In genomic region chr15:11552110-11552509, GRCm38 (mm10) we compare ENCODE assay signal across 23 mouse cellular contexts.
"Had no signal": no experiment of that assay in that cellular context is flagged by ENCODE, and none has a peak within 500 bp of the region (broad histone marks: within the 10 kb centered on the region; RNA-seq: fewer than 3 reads in every experiment).

No protein-coding gene starts in this region.

- H3K27me3 ChIP-seq: heart, embryonic 12.5 days; hindbrain, embryonic 12.5 days; intestine, embryonic 15.5 days; limb, embryonic 13.5 days; limb, embryonic 15.5 days; liver, embryonic 12.5 days had no signal

- H3K27ac ChIP-seq: heart, embryonic 10.5 days; hindbrain, embryonic 10.5 days; hindbrain, embryonic 12.5 days; hindbrain, embryonic 14.5 days; intestine, embryonic 15.5 days; layer of hippocampus, adult 2 months; left cerebral cortex, adult 2 months; limb, embryonic 13.5 days; limb, embryonic 15.5 days; liver, embryonic 12.5 days had no signal

- H3K9ac ChIP-seq: heart, embryonic 12.5 days; hindbrain, embryonic 12.5 days; hindbrain, embryonic 14.5 days; intestine, embryonic 15.5 days; limb, embryonic 13.5 days; limb, embryonic 15.5 days; liver, embryonic 12.5 days had no signal

- H3K4me1 ChIP-seq: heart, embryonic 10.5 days; heart, embryonic 12.5 days; hindbrain, embryonic 10.5 days; hindbrain, embryonic 12.5 days; intestine, embryonic 15.5 days; limb, embryonic 13.5 days; limb, embryonic 15.5 days; liver, embryonic 12.5 days had no signal

- H3K4me2 ChIP-seq: heart, embryonic 12.5 days; hindbrain, embryonic 12.5 days; hindbrain, embryonic 14.5 days; intestine, embryonic 15.5 days; limb, embryonic 13.5 days; limb, embryonic 15.5 days; liver, embryonic 12.5 days had no signal

- H3K4me3 ChIP-seq: heart, embryonic 10.5 days; heart, embryonic 12.5 days; hindbrain, embryonic 10.5 days; hindbrain, embryonic 12.5 days; intestine, embryonic 15.5 days; layer of hippocampus, adult 2 months; left cerebral cortex, adult 2 months; limb, embryonic 13.5 days; limb, embryonic 15.5 days; liver, embryonic 12.5 days had no signal

- DNase-seq: gastrocnemius, postnatal 14 days; gastrocnemius, postnatal 36 days; heart, adult 18-20 months; heart, postnatal 10 days; heart, postnatal 4 days; kidney, adult 18-20 months; kidney, adult 8-10 months; kidney, postnatal 4 days; left cerebral cortex, postnatal 4 days had no signal

- H3K36me3 ChIP-seq: heart, embryonic 10.5 days; heart, embryonic 12.5 days; hindbrain, embryonic 10.5 days; hindbrain, embryonic 12.5 days; intestine, embryonic 15.5 days; limb, embryonic 13.5 days; limb, embryonic 15.5 days; liver, embryonic 12.5 days had no signal

- H3K9me3 ChIP-seq: heart, embryonic 10.5 days; hindbrain, embryonic 10.5 days; hindbrain, embryonic 12.5 days; intestine, embryonic 15.5 days; limb, embryonic 15.5 days; liver, embryonic 12.5 days had no signal

- ATAC-seq: hindbrain, embryonic 16.5 days; inflammation-experienced regulatory T-cells, adult 6 months; intestine, embryonic 15.5 days; intestine, postnatal 0 days; liver, embryonic 12.5 days had no signal
